Mouse (Mus musculus): ENCODE data around the gene Itga1. TPM values are rescaled to one million over a fixed set of nuclear protein-coding genes. Genes with fewer than 3 reads are reported as not detected.

The Itga1 gene
- polyA plus RNA-seq, 1 experiment from 2014 or later, result 32.2 TPM

DNA sequence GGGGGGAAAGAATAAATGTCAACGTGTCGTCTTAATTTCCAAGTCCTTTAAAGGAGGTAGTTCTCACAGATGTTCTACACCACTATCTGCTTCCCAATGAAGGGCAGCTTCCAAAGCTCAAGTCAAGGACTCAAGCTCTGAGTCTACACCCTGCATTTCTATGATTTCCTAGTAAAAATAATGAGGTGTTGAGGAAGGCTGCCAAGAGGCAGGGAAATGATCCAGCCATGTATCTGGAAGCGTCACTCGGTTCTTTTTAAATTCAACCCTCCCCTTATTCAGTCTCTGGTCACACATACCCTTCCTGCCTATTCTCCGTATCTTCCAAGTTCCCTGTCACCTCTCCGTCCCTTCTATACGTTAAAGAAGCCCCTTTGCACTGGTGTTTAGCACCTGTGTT is 118.6 kb downstream of the Itga1 start:
- WGBS, result 87% methylated on average over 7 of the region's 7 CpGs
- no peak for ATAC-seq (ENCODE audit: low FRiP score, low TSS enrichment)

DNA sequence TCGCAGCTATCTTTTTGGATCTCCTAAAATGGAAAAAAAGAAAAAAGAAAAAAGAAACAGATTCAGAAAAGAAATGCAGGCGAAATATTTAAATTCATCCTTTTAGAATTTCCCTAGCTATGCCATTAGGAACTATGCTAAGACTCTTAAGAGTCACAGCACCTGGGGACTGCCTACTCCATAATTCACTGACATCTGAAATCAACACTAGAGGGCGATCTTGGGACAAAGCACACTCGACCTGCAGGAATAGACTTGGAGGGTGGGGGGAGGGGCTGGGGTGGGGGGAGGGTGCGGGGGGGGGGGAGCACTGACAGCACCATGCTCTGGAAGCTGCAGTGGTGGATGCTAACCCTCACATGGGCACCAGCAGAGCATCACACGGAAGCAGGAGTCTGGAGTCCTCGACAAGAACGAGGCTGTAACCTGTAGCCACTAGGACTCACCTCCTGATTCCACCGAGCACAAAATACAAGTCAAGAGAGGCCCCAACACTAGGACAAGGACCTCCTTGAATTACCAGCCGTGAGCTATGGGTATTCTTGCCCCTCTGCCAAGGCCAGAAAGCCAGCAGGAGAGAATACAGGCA is 120.8 kb downstream of the Itga1 start:
- ATAC-seq (ENCODE audit: low FRiP score, low TSS enrichment), result no peak
- H3K4me3 ChIP-seq (ENCODE audit: low read length), result no peak overlapping the region
- peaks cover 4% of the 10 kb centered on the region; the same call in 1 of the 2 replicates for H3K36me3 ChIP-seq (ENCODE audit: insufficient read depth, low read length)
- no peaks in the 10 kb centered on the region for H3K4me1 ChIP-seq (ENCODE audit: insufficient read depth, low read length)
- no peak overlapping the region for H3K27ac ChIP-seq (ENCODE audit: low read length)
- H3K4me2 ChIP-seq (replicated peaks; ENCODE audit: low read depth, low read length), result no peak overlapping the region
- H3K9me3 ChIP-seq (ENCODE audit: low read length), result no peaks in the 10 kb centered on the region
- WGBS, result 53% methylated on average over 9 of the region's 10 CpGs
- H3K27me3 ChIP-seq (ENCODE audit: insufficient read depth, low read length), result no peaks in the 10 kb centered on the region
- no peak overlapping the region for H3K9ac ChIP-seq (replicated peaks; ENCODE audit: low read length)

More for the DNA sequence above, 118.6 kb downstream of the Itga1 start:
- H3K4me1 ChIP-seq (ENCODE audit: insufficient read depth, low read length), result no peaks in the 10 kb centered on the region
- no peak overlapping the region for H3K4me2 ChIP-seq (replicated peaks; ENCODE audit: low read depth, low read length)
- no peaks in the 10 kb centered on the region for H3K9me3 ChIP-seq (ENCODE audit: low read length)
- no peaks in the 10 kb centered on the region for H3K27me3 ChIP-seq (ENCODE audit: insufficient read depth, low read length)
- H3K27ac ChIP-seq (ENCODE audit: low read length), result no peak overlapping the region
- no peak overlapping the region for H3K4me3 ChIP-seq (ENCODE audit: low read length)
- H3K36me3 ChIP-seq (ENCODE audit: insufficient read depth, low read length), result peaks cover 4% of the 10 kb centered on the region; the same call in 1 of the 2 replicates
- no peak overlapping the region for H3K9ac ChIP-seq (replicated peaks; ENCODE audit: low read length)

- H3K27me3 ChIP-seq (ENCODE audit: insufficient read depth, low read length), result no peaks in the 10 kb centered on the region
- H3K9ac ChIP-seq (replicated peaks; ENCODE audit: low read length), result no peak overlapping the region
- H3K4me2 ChIP-seq (replicated peaks; ENCODE audit: low read depth, low read length), result no peak overlapping the region
- 58% methylated on average over 6 of the region's 6 CpGs for WGBS
- no peak overlapping the region for H3K27ac ChIP-seq (ENCODE audit: low read length)
- no peaks in the 10 kb centered on the region for H3K9me3 ChIP-seq (ENCODE audit: low read length)
- no peaks in the 10 kb centered on the region for H3K4me1 ChIP-seq (ENCODE audit: insufficient read depth, low read length)
- no peak for ATAC-seq (ENCODE audit: low FRiP score, low TSS enrichment)
- no peaks in the 10 kb centered on the region for H3K36me3 ChIP-seq (ENCODE audit: insufficient read depth, low read length)
- no peak overlapping the region for H3K4me3 ChIP-seq (ENCODE audit: low read length)
These were observed 127.2 kb downstream of the Itga1 start for GRCm38 (mm10) chr13:114974484-114975042.

GRCm38 (mm10) chr13:114971905-114972304 is 129.9 kb downstream of the Itga1 start:
- H3K4me1 ChIP-seq (ENCODE audit: insufficient read depth, low read length), result no peaks in the 10 kb centered on the region
- no peak overlapping the region for H3K27ac ChIP-seq (ENCODE audit: low read length)
- 84% methylated on average over 3 of the region's 3 CpGs for WGBS
- H3K27me3 ChIP-seq (ENCODE audit: insufficient read depth, low read length), result no peaks in the 10 kb centered on the region
- H3K9me3 ChIP-seq (ENCODE audit: low read length), result no peaks in the 10 kb centered on the region
- no peak overlapping the region for H3K4me3 ChIP-seq (ENCODE audit: low read length)
- no peak overlapping the region for H3K9ac ChIP-seq (replicated peaks; ENCODE audit: low read length)
- H3K4me2 ChIP-seq (replicated peaks; ENCODE audit: low read depth, low read length), result no peak overlapping the region
- ATAC-seq (ENCODE audit: low FRiP score, low TSS enrichment), result no peak
- no peaks in the 10 kb centered on the region; the same call in 1 of the 2 replicates for H3K36me3 ChIP-seq (ENCODE audit: insufficient read depth, low read length)

DNA sequence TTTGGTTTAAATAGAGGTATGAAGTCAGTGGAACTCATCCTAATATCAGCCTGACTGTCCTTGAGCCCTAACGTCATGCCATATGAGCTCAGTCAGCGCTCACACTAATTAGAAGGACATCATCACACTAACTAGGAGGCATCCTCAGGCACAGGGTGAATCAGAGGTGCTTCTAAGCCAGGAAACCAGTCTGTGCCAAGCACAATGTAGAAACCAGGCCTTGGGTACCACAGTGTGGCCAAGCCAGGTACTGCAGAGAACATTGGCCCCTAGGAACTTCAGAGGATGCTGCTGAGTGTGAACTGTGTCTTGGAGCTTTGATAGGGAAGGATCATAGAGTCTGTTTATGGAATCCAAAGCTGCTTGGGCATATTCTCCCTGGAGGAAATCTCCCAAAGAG is 137.5 kb downstream of the Itga1 start:
- Histone ChIP-seq H3K4me2 (replicated peaks; ENCODE audit: low read depth, low read length) (no peak overlapping the region), H3K4me3 (ENCODE audit: low read length) (no peak overlapping the region), H3K27me3 (ENCODE audit: insufficient read depth, low read length) (no peaks in the 10 kb centered on the region), H3K36me3 (ENCODE audit: insufficient read depth, low read length) (no peaks in the 10 kb centered on the region; the same call in 1 of the 2 replicates), H3K9me3 (ENCODE audit: low read length) (no peaks in the 10 kb centered on the region), H3K4me1 (ENCODE audit: insufficient read depth, low read length) (no peaks in the 10 kb centered on the region), H3K27ac (ENCODE audit: low read length) (no peak overlapping the region), H3K9ac (replicated peaks; ENCODE audit: low read length) (no peak overlapping the region)
- 27% methylated on average over 2 of the region's 2 CpGs for WGBS
- ATAC-seq (ENCODE audit: low FRiP score, low TSS enrichment), result peak; percentile 86; the same call in 1 of the 2 replicates

GRCm38 (mm10) chr13:114954516-114954915 is 147.2 kb downstream of the Itga1 start:
- H3K36me3 ChIP-seq (ENCODE audit: insufficient read depth, low read length), result no peaks in the 10 kb centered on the region
- no peaks in the 10 kb centered on the region for H3K4me1 ChIP-seq (ENCODE audit: insufficient read depth, low read length)
- no peak overlapping the region for H3K4me2 ChIP-seq (replicated peaks; ENCODE audit: low read depth, low read length)
- H3K9me3 ChIP-seq (ENCODE audit: low read length), result no peaks in the 10 kb centered on the region
- H3K4me3 ChIP-seq (ENCODE audit: low read length), result no peak overlapping the region
- no peaks in the 10 kb centered on the region for H3K27me3 ChIP-seq (ENCODE audit: insufficient read depth, low read length)
- no peak for ATAC-seq (ENCODE audit: low FRiP score, low TSS enrichment)
- no peak overlapping the region for H3K27ac ChIP-seq (ENCODE audit: low read length)
- no peak overlapping the region for H3K9ac ChIP-seq (replicated peaks; ENCODE audit: low read length)

DNA sequence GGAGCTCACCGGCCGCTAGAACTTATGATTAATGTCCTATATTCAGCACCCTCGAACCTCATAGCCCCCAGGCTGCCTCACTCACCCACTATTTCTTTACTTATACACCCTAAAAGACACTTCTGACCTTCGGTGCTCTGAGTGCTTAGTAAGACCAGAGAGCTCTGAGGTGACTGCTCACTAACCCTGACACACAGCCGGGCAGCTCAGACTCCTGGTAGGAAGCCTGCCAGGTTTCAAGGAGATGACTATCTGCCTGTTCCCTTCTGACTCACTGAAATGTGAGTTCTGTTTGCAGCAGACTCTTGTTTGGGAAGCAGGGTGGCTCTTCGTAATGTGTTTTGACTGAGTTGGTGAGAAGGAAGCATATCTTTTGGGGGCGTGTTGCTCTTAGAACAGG is 168.2 kb downstream of the Itga1 start:
- H3K27ac ChIP-seq (ENCODE audit: low read length), result no peak overlapping the region
- H3K4me3 ChIP-seq (ENCODE audit: low read length), result no peak overlapping the region
- 0 out of 2 replicates have a peak, but pooled peaks cover 2% of the 10 kb centered on the region for H3K27me3 ChIP-seq (ENCODE audit: insufficient read depth, low read length)
- peaks cover 6% of the 10 kb centered on the region; the same call in 1 of the 2 replicates for H3K4me1 ChIP-seq (ENCODE audit: insufficient read depth, low read length)
- no peaks in the 10 kb centered on the region for H3K9me3 ChIP-seq (ENCODE audit: low read length)
- no peak overlapping the region for H3K9ac ChIP-seq (replicated peaks; ENCODE audit: low read length)
- WGBS, result 77% methylated on average over 7 of the region's 7 CpGs
- no peaks in the 10 kb centered on the region for H3K36me3 ChIP-seq (ENCODE audit: insufficient read depth, low read length)
- no peak overlapping the region for H3K4me2 ChIP-seq (replicated peaks; ENCODE audit: low read depth, low read length)
- ATAC-seq (ENCODE audit: low FRiP score, low TSS enrichment), result no peak

DNA sequence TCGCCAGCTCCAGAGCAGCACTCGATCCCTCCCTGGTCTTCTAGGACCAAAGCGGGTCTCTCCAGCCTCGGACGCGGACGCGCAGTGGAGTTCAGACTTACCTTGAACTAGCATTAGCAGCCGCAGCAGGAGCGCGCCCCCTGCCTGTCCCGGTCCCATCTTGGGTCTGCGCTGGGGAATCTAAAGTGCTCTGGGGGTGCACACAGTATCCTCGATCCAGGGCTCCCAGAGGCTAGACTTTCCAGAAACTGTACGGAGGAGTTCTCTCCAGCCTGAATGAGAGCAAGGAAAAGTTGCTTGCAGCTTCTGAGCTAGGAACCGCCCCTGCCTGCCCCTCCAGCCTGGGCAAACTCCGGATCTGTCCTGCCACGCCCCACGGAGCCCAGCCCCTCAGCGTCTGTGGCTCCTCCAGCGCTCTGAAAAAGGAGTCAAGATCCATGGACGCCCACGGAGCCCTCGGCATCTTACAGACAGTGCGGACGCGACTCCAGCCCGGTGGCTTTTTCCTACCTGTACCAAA is 169.9 kb downstream of the Itga1 start, which contains the start of gene Itga2:
Itga2 (minus strand) TSS at position 326 of the 520 bp plus-strand sequence.
- H3K4me1 ChIP-seq (ENCODE audit: insufficient read depth, low read length), result peaks cover 6% of the 10 kb centered on the region; the same call in 1 of the 2 replicates
- peak within 1 kb of the TSS; percentile 40; the same call in 1 of the 2 replicates for H3K27ac ChIP-seq (ENCODE audit: low read length)
- H3K36me3 ChIP-seq (ENCODE audit: insufficient read depth, low read length), result no peaks in the 10 kb centered on the region
- H3K9ac ChIP-seq (replicated peaks; ENCODE audit: low read length), result peak within 1 kb of the TSS; percentile 58
- 2% methylated on average over 28 of the region's 28 CpGs for WGBS
- peak within 1 kb of the TSS; percentile 45 for H3K4me3 ChIP-seq (ENCODE audit: low read length)
- H3K9me3 ChIP-seq (ENCODE audit: low read length), result no peaks in the 10 kb centered on the region
- 0 out of 2 replicates have a peak, but pooled peaks cover 2% of the 10 kb centered on the region for H3K27me3 ChIP-seq (ENCODE audit: insufficient read depth, low read length)
- ATAC-seq (ENCODE audit: low FRiP score, low TSS enrichment), result peak; percentile 92
- H3K4me2 ChIP-seq (replicated peaks; ENCODE audit: low read depth, low read length), result peak within 1 kb of the TSS; percentile 62

- 0 out of 2 replicates have a peak, but pooled peaks cover 2% of the 10 kb centered on the region for H3K27me3 ChIP-seq (ENCODE audit: insufficient read depth, low read length)
- H3K4me1 ChIP-seq (ENCODE audit: insufficient read depth, low read length), result peaks cover 6% of the 10 kb centered on the region; the same call in 1 of the 2 replicates
- H3K27ac ChIP-seq (ENCODE audit: low read length), result peak overlapping the region; percentile 40; the same call in 1 of the 2 replicates
- H3K4me2 ChIP-seq (replicated peaks; ENCODE audit: low read depth, low read length), result peak overlapping the region; percentile 62
- peak overlapping the region; percentile 58 for H3K9ac ChIP-seq (replicated peaks; ENCODE audit: low read length)
- ATAC-seq (ENCODE audit: low FRiP score, low TSS enrichment), result peak; percentile 75
- no peaks in the 10 kb centered on the region for H3K36me3 ChIP-seq (ENCODE audit: insufficient read depth, low read length)
- H3K4me3 ChIP-seq (ENCODE audit: low read length), result peak overlapping the region; percentile 45
- no peaks in the 10 kb centered on the region for H3K9me3 ChIP-seq (ENCODE audit: low read length)
- WGBS, result 0% methylated on average over 10 of the region's 10 CpGs
These were observed 170.6 kb downstream of the Itga1 start for GRCm38 (mm10) chr13:114930996-114931649.
